Mouse (Mus musculus) layer of hippocampus, postnatal 36 days (tissue): ENCODE measurements around the gene Gm15557. TPM values are rescaled to one million over a fixed set of nuclear protein-coding genes. Genes with fewer than 3 reads are reported as not detected.

Source experiments
- DNase-seq, 2 experiments: peaks; one replicate each; pipeline ENCODE4 v3.0.0; 2022
- total RNA-seq, 2 experiments: library from RNA; stranded (reverse); gene quantifications; 2 replicates each; pipeline ENCODE4 v1.2.3; 2021

Gene Gm15557
- total RNA-seq, 2 experiments from 2014 or later, result not detected

- peak; percentile 36 to 45 for DNase-seq
Measured at GRCm38 (mm10) chr2:155952006-155952405, 11.5 kb downstream of the Gm15557 start.

- DNase-seq, result peak; percentile 87 to 89
Measured at GRCm38 (mm10) chr2:155956134-155957059, 15.9 kb downstream of the Gm15557 start, which contains the start of gene Cep250. TSS of gene Cep250 (plus strand) at chr2:155956458.

- DNase-seq, result no peak
Measured at GRCm38 (mm10) chr2:155959981-155960380, 19.5 kb downstream of the Gm15557 start.

- no peak for DNase-seq
Measured at GRCm38 (mm10) chr2:155961862-155962261, 21.3 kb downstream of the Gm15557 start.

- no peak for DNase-seq
Measured at GRCm38 (mm10) chr2:155962991-155963390, 22.5 kb downstream of the Gm15557 start.

GRCm38 (mm10) chr2:155973348-155973747, 32.8 kb downstream of the Gm15557 start:
- no peak for DNase-seq

GRCm38 (mm10) chr2:155974087-155974731, 33.7 kb downstream of the Gm15557 start:
- DNase-seq, result no peak

- no peak for DNase-seq
Measured at GRCm38 (mm10) chr2:155979328-155979991, 38.9 kb downstream of the Gm15557 start.

GRCm38 (mm10) chr2:155985776-155986175, 45.2 kb downstream of the Gm15557 start:
- no peak for DNase-seq

- no peak for DNase-seq
Measured at GRCm38 (mm10) chr2:155987131-155987530, 46.6 kb downstream of the Gm15557 start.

- DNase-seq, result peak in 1 of 2 experiments; percentile 45
Measured at GRCm38 (mm10) chr2:155989085-155989484, 48.6 kb downstream of the Gm15557 start.

GRCm38 (mm10) chr2:155991151-155991550, 50.6 kb downstream of the Gm15557 start:
- no peak for DNase-seq

- peak; percentile 45 to 69 for DNase-seq
Measured at GRCm38 (mm10) chr2:155991863-155992321, 51.4 kb downstream of the Gm15557 start.

Other genes starting within 250 kb of the Gm15557 start
- 100 to 1,000 TPM; 154 to 160 TPM for gene Trpc4ap, start 248.3 kb upstream of the Gm15557 start, total RNA-seq
- gene Edem2, start 211.3 kb upstream of the Gm15557 start, total RNA-seq, result 10 to 100 TPM; 21.7 to 25.0 TPM
- not detected for gene Gm17581, start 204.9 kb upstream of the Gm15557 start, total RNA-seq
- gene Procr, start 189.6 kb upstream of the Gm15557 start, total RNA-seq, result 1 to 10 TPM in 1 of 2 experiments, under 1 TPM in 1; 0.63 to 1.3 TPM
- gene Mmp24, start 165.4 kb upstream of the Gm15557 start, total RNA-seq, result 10 to 100 TPM; 42.0 to 46.5 TPM
- gene BC029722, start 121.3 kb upstream of the Gm15557 start, total RNA-seq, result 10 to 100 TPM; 51.4 to 57.4 TPM
- gene Eif6, start 113.8 kb upstream of the Gm15557 start, total RNA-seq, result 10 to 100 TPM; 65.8 to 74.3 TPM
- gene Fam83c, start 105.9 kb upstream of the Gm15557 start, total RNA-seq, result not detected
- gene Uqcc1, start 10.4 kb upstream of the Gm15557 start, total RNA-seq, result 10 to 100 TPM; 76.9 to 81.8 TPM
- not detected for gene Gdf5, start 4.6 kb downstream of the Gm15557 start, total RNA-seq
- 10 to 100 TPM; 20.1 to 21.5 TPM for gene Cep250, start 15.7 kb downstream of the Gm15557 start, total RNA-seq
- gene 6430550D23Rik, start 67.2 kb downstream of the Gm15557 start, total RNA-seq, result 1 to 10 TPM; 1.6 to 2.0 TPM
- 100 to 1,000 TPM; 181 to 202 TPM for gene Ergic3, start 67.3 kb downstream of the Gm15557 start, total RNA-seq
- not detected for gene Fer1l4, start 112.2 kb downstream of the Gm15557 start, total RNA-seq
- gene Spag4, start 124.4 kb downstream of the Gm15557 start, total RNA-seq, result 1 to 10 TPM; 3.0 to 3.4 TPM
- 10 to 100 TPM; 25.0 to 26.6 TPM for gene Cpne1, start 171.2 kb downstream of the Gm15557 start, total RNA-seq
- 10 to 100 TPM; 23.3 to 30.5 TPM for gene Rbm12, start 171.2 kb downstream of the Gm15557 start, total RNA-seq
- gene Gm28036, start 186.4 kb downstream of the Gm15557 start, total RNA-seq, result 10 to 100 TPM; 23.6 to 23.8 TPM
- gene Romo1, start 203.3 kb downstream of the Gm15557 start, total RNA-seq, result 100 to 1,000 TPM; 159 to 179 TPM
- gene Nfs1, start 203.5 kb downstream of the Gm15557 start, total RNA-seq, result 10 to 100 TPM; 41.5 to 45.7 TPM
- gene Rbm39, start 239.5 kb downstream of the Gm15557 start, total RNA-seq, result 100 to 1,000 TPM; 318 to 371 TPM